Mouse (Mus musculus): ENCODE measurements around the gene Bcdin3d.

The Bcdin3d gene

GRCm38 (mm10) chr15:99474576-99474926 is at the start of gene Bcdin3d:
Gene Bcdin3d, minus strand, starts transcription at chr15:99474730.
- no peak for DNase-seq (ENCODE audit: low read depth, low spot score)

GRCm38 (mm10) chr15:99520306-99520705 is 45.8 kb upstream of the Bcdin3d start:
- DNase-seq (ENCODE audit: low read depth, low spot score), result no peak

- DNase-seq (ENCODE audit: low read depth, low spot score), result no peak
These were observed 45.1 kb upstream of the Bcdin3d start for GRCm38 (mm10) chr15:99519626-99520025.

GRCm38 (mm10) chr15:99517715-99518114 is 43.2 kb upstream of the Bcdin3d start:
- no peak for DNase-seq (ENCODE audit: low read depth, low spot score)

GRCm38 (mm10) chr15:99516715-99517114 is 42.2 kb upstream of the Bcdin3d start:
- no peak for DNase-seq (ENCODE audit: low read depth, low spot score)

GRCm38 (mm10) chr15:99511797-99512525 is 37.4 kb upstream of the Bcdin3d start:
- DNase-seq (ENCODE audit: low read depth, low spot score), result no peak

GRCm38 (mm10) chr15:99510621-99511020 is 36.1 kb upstream of the Bcdin3d start:
- DNase-seq (ENCODE audit: low read depth, low spot score), result no peak

- DNase-seq (ENCODE audit: low read depth, low spot score), result no peak
These were observed 35.3 kb upstream of the Bcdin3d start for GRCm38 (mm10) chr15:99509840-99510239.

- DNase-seq (ENCODE audit: low read depth, low spot score), result no peak
These were observed 31.0 kb upstream of the Bcdin3d start for GRCm38 (mm10) chr15:99505324-99506095.

GRCm38 (mm10) chr15:99503256-99503655 is 28.7 kb upstream of the Bcdin3d start:
- no peak for DNase-seq (ENCODE audit: low read depth, low spot score)

- no peak for DNase-seq (ENCODE audit: low read depth, low spot score)
These were observed 27.8 kb upstream of the Bcdin3d start for GRCm38 (mm10) chr15:99502311-99502831.

GRCm38 (mm10) chr15:99501292-99502260 is 27.0 kb upstream of the Bcdin3d start:
- DNase-seq (ENCODE audit: low read depth, low spot score), result peak; percentile 52

GRCm38 (mm10) chr15:99500320-99500719 is 25.8 kb upstream of the Bcdin3d start:
- no peak for DNase-seq (ENCODE audit: low read depth, low spot score)

- no peak for DNase-seq (ENCODE audit: low read depth, low spot score)
These were observed 25.2 kb upstream of the Bcdin3d start for GRCm38 (mm10) chr15:99499726-99500125.

GRCm38 (mm10) chr15:99498781-99499180 is 24.3 kb upstream of the Bcdin3d start:
- DNase-seq (ENCODE audit: low read depth, low spot score), result no peak

- no peak for DNase-seq (ENCODE audit: low read depth, low spot score)
These were observed 23.8 kb upstream of the Bcdin3d start for GRCm38 (mm10) chr15:99498356-99498755.

- peak; percentile 83 for DNase-seq (ENCODE audit: low read depth, low spot score)
These were observed 23.2 kb upstream of the Bcdin3d start for GRCm38 (mm10) chr15:99497527-99498242.

GRCm38 (mm10) chr15:99497061-99497460 is 22.5 kb upstream of the Bcdin3d start:
- peak; percentile 79 for DNase-seq (ENCODE audit: low read depth, low spot score)

- DNase-seq (ENCODE audit: low read depth, low spot score), result no peak
These were observed 10.2 kb upstream of the Bcdin3d start for GRCm38 (mm10) chr15:99484745-99485144.

GRCm38 (mm10) chr15:99475814-99476213 is 1.3 kb upstream of the Bcdin3d start:
- no peak for DNase-seq (ENCODE audit: low read depth, low spot score)
